Mouse (Mus musculus): ENCODE data around the gene Arid1b.
"Not testable (repeated sequence)": the region's sequence is repeated elsewhere in the genome, so short reads cannot be mapped to it uniquely, and the experiment has no call there.

Arid1b gene

DNA sequence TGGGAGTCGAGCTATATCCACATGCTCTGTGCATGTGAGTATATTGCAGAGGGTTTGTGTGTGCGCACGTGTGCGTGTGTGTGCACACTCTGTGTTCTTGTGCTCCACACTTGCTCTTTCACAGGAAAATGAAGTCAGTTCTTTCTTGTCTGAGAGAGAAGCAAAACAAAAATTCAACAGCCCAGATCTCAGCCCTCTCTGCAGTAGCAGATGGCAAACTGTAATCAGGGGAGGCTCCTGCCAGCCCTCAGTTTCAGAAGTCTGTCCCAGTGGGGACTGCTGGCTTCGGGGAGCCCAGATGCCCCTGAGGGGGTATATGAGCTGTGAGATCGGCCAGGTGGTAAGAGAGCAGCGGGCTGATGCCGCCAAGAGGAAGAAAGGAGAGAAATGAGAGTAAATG, 90.0 kb downstream of the Arid1b start:
- in situ Hi-C loops (cut with MseI, MboI): no loop called here

DNA sequence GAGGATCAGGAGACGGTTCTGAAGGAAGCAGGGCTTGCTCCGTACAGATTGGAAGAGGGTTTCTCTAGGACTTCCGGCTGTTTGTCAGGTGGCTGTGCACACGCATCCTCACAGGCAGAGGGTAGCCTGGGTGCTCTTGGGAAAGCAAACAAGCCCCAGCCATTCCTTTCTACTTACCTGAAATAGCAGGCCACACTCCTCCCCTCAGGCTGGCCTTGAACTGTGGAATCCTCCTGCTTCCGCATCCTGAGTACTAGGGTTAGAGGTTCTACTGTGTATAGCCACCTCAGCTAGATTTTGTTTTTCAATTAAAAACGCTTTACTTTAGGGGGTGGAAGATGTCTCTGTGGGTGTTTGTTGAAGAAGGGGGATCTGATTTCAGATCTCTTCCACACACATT, 90.9 kb downstream of the Arid1b start:
- in situ Hi-C loops (cut with MseI, MboI): no loop called here

DNA sequence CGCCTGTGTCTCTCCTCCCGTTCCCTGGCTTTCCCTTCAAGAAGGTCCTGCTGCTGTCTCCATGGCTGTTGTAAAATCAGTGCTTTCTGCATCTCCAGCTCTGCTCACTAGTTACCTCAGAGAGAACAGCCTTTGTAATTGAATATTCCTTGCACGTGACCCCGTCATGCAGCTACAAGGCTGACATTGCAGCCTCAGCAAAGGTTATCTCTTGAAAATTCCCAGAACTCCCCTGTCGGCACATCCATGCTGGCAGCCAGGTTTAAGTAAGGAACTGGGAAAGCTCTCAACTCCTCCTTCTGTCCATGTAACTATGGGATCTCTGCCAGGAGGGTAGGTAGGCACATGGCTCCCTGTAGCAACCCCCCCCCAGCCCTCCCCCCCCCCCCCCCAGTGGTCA, 91.8 kb downstream of the Arid1b start:
- in situ Hi-C loops (cut with MseI, MboI): no loop called here

DNA sequence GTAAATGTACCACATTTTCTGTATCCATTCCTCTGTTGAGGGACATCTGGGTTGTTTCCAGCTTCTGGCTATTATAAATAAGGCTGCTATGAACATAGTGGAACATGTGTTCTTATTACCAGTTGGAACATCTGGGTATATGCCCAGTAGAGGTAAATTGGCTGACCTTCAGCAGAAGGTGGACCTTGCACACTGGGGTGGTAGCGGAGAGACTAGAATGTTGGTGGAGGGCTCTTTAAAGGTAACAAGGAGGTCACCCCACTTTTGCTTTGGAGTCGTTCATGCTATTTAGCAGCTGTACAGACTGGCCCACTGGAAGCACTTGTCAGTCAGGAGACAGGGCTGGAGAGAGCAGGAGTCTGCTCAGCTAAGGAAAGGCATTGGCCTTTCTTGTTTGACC, 94.1 kb downstream of the Arid1b start:
- in situ Hi-C loops (cut with MseI, MboI): not testable (repeated sequence)

DNA sequence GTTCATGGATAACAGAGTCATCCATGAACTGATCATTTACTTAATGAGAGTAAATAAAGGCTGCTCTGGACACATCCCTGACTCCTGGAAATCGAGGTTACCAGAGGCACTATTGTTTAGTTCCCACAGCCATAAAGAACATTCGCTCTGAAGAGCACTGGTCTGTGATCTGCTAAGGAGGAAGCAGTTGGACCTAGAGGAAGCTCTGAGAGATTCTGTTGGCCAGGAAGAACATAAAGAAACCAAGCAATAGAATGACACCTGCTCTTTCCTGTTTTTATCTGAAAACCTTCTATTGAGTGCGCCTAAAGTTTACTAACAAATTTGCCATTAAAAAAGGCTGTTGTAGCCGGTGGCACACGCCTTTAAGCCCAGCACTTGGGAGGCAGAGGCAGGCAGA, 94.7 kb downstream of the Arid1b start:
- in situ Hi-C loops (cut with MseI, MboI): no loop called here

DNA sequence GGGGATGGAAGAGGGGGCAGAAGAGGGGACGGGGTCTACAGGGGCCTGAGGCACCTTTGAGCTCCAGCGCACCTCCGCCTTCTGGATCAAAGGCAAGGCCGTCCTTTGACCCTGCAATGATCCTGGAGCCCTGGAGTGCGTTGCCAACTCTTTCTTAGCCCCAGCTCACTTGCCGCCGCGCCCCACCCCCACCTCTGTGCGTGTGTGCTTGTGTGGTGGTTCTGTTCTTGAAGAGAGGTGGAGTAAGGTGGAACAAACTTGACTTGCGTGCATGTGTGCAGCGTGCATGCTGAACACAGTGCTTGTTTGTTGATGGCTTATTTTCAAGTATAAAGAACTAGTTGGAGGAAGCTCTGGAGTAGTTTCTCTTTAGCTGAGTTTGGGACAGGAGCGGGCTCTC, 95.4 kb downstream of the Arid1b start:
- in situ Hi-C loops (cut with MseI, MboI): no loop called here

DNA sequence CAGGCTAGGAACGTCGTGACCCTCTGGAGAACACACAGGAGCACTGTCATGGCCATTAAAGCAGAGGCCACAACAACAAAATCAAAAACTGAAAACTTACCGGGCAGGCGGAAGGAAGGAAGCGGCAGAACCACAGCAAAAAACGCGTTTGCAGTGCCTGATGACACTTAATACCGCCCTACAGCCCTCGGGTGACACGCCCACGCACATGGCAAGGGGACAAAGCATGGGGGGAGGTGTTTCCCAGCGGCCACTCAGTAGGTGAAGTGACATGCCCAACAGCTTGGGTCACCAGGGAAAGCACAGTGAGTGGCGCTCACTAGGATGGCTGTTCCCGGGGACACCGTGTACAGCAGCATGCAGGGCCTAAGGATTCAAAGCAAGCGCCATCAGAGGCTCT, 97.4 kb downstream of the Arid1b start:
- in situ Hi-C loops (cut with MseI, MboI): no loop called here

DNA sequence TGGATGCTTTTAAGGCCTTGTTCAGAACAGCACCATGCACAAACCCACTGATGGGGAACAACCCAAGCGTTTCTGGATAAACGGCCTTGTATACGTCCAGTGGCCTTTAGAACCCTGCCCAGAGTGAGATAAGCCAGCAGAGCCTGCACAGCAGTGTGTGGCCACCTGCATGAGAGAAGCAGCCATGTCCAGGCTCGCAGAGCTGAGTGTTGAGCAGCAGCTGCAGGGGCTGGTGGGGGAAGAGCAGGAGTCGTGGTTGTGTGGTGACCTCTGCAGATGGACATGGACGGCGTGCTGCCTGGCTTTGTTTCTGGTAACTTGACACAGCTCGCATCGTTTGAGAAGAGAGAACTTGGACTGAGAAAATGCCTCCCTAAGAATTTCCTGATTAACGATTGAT, 97.8 kb downstream of the Arid1b start:
- in situ Hi-C loops (cut with MseI, MboI): no loop called here

DNA sequence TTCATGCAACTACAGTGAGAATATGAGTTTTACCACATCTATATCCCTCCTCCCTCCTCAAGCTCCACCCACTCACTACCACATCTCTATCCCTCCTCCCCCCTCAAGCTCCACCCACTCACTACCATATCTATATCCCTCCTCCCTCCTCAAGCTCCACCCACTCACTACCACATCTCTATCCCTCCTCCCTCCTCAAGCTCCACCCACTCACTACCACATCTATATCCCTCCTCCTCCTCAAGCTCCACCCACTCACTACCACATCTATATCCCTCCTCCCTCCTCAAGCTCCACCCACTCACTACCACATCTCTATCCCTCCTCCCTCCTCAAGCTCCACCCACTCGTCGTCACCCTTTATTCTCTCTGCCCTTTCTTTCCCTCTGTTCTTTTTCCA, 99.2 kb downstream of the Arid1b start:
- in situ Hi-C loops (cut with MseI, MboI): not testable (repeated sequence)

DNA sequence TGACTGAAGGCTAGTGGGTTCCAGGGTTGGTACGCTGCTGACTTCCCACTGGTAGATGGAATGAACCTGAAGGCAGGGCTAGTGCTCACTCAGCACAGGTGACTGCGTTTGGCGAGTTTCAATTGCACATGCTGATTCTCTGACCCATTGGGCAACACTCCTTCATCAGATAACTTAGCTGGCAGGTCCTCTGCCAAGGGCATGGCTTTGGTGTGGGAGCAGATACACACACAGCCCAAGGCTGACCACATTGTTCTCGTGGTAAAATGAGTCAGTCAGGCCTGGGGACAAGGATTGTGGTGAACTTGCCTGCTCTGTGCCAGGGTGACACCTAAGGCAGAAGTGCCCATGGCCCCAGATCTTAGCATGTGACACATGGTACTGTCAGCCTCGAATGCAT, 100.5 kb downstream of the Arid1b start:
- in situ Hi-C loops (cut with MseI, MboI): no loop called here

DNA sequence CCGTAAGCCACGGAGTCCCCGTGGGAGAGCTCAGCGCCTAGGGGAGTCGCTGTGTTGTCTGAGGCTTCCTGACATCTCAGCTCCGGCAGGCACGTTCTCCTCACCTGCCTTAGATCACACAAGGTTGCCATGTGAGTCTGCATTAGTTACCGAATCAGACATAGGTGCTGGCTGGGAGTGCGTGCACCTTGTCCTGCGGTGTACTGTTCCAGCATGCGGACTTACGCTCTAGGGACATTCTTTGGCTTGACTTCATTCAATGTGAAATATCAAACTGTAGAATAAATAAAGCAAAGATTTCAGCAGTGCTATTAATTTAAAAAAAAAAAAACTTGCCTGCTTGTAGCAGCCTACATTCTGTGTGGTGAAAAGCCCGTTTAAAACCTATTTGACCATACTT, 101.6 kb downstream of the Arid1b start:
- in situ Hi-C loops (cut with MseI, MboI): no loop called here

DNA sequence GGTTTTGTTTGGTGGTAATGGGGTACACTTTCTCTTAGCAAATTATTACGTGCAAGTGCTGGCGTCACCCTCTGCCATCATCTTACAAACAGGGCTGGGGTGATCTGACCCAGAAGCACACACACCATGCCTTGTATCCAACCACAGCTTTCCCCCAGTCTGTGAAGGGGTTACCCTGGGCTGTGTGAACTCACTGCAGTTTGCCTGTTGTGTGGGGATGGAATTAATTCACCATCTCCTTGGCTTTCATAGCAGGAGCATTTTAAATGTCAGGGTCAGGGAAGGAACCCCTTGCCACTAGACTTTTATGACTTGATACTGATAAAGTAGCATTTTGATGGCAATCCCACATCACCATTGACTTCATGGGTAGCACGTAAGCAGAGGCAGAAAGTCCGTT, 102.9 kb downstream of the Arid1b start:
- in situ Hi-C loops (cut with MseI, MboI): no loop called here

DNA sequence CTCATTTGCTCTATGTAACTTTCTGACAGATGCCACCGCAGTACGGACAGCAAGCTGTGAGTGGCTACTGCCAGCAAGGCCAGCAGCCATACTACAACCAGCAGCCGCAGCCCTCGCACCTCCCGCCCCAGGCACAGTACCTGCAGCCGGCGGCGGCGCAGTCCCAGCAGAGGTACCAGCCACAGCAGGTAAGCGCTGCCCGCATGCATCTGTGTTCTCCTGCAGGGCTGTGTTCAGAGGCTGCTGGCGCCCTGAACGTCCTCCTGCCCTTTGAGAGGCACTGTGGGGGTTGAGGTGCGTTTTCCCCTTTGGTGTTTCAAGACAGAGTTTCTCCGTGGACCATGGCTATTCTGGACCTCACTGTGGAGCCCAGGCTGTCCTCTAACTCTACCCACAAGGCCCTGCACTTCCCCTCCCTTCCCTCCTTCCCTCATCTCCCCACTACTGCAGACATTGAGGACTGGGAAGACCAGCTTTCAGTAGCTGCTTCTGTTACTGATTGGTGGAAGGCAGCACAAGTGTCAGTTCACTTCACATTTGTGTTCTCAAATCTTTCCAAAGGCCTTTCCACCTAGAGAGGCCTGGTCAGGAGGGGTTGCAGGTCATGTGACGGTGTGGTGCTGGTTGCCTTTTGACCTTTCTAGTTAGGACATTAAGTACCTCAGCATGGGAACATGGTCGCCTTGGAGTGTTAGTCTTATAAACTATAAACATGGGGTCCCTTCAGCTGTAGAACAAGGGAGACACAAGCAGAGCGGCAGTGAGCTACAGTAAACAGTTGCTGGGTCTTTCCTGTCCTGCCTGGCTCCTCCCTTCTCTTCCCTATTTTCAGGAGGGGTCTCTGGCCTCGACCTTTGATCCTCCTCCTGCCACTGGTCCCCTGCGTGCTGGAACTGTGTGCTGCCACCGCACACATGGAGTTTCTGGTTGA, 103.7 kb downstream of the Arid1b start:
- in situ Hi-C loops (cut with MseI, MboI): no loop called here

DNA sequence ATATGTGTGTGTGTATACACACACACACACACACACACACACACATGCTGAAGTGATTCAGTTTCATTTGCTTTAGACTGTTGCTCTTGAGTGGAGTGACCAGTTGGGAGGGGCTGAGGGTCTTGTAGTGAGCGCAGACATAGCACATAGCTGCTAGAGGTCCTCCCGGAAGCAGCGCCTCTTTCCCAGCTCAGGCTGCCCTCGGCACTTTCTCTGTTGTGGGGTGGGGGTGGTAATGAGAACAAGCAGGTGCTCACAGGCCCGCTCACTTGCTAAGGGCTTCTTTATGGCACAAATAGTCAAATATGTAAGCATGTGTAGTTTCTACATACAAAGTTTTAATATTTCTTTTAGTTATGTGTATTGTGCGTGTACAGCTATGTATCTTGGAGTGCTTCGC, 104.6 kb downstream of the Arid1b start:
- in situ Hi-C loops (cut with MseI, MboI): no loop called here

DNA sequence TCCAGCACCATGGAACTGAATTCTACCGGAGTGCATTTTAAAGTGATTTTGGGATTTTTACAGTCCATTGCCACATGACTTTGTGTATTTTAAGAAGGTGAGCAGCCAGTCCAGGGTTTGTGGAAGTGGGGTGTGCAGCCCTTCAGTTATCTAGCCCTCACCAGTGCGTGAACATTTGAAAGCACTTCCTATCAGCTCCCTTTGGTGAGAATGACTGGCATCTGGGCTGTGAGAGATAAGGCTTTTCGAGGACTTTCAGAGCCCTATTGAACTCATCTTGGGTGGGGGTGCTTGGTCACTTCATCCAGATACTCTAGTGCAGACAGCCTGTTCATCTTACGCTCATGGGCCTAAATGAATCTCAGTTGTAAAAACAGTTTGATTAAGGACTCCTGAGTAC, 105.1 kb downstream of the Arid1b start:
- in situ Hi-C loops (cut with MseI, MboI): no loop called here

DNA sequence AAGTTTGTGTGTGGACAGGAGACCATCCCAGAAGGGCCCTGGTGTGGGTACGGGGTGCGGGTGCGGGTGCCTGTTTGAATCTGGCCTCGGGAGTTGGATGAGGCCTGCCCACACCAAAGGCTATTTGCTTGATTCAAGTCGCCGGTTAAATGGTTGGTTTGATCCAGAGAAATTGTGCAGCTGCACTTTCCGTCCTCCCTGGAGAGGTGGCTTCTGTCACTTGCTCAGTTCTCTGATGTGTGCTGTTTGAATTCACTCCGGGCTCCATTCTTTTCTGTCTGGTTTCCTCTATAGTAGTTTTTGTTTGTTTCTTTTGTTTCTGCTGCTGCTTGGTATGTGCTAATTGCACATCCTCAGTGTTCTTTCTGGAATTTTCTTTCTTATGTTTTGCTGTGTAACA, 107.0 kb downstream of the Arid1b start:
- in situ Hi-C loops (cut with MseI, MboI): no loop called here

DNA sequence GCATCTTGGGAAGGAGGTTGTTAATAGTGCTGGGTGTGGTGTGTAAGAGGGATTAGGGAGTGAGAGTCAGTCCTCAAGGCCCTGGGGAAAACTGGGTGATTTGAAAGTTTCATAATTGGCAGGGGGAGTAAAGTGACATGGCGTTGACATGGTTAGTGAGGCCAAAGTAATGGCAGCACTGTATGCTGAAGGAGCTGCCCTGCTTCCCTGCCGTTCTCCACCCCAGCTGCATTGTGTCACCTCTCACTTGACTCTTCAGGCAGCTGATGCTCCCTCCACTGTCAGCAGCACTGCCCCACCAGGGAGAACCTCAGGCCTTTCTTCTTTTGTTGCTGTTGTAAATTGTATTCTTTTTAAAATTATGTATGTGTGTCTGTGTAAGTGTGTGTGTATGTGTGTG, 107.8 kb downstream of the Arid1b start:
- in situ Hi-C loops (cut with MseI, MboI): no loop called here

DNA sequence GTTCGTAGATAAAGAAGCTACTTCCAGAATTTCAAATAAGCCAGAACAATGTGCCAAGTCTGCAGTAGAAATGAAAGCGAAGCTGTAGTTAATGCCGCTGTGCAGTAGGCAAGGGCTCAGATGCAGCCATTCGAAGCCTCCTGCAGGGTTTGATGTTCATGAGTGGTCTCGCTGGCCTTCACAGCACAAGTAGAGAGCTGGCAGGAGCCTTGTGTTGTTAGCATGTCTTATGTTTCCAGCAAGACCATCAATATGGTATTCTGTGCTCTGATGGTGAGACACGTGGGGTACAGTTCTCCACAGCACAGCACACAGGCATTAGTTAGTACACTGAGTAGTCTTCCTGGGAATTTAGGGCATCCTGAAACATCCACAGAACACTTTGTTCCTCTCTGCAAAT, 111.6 kb downstream of the Arid1b start:
- in situ Hi-C loops (cut with MseI, MboI): no loop called here

DNA sequence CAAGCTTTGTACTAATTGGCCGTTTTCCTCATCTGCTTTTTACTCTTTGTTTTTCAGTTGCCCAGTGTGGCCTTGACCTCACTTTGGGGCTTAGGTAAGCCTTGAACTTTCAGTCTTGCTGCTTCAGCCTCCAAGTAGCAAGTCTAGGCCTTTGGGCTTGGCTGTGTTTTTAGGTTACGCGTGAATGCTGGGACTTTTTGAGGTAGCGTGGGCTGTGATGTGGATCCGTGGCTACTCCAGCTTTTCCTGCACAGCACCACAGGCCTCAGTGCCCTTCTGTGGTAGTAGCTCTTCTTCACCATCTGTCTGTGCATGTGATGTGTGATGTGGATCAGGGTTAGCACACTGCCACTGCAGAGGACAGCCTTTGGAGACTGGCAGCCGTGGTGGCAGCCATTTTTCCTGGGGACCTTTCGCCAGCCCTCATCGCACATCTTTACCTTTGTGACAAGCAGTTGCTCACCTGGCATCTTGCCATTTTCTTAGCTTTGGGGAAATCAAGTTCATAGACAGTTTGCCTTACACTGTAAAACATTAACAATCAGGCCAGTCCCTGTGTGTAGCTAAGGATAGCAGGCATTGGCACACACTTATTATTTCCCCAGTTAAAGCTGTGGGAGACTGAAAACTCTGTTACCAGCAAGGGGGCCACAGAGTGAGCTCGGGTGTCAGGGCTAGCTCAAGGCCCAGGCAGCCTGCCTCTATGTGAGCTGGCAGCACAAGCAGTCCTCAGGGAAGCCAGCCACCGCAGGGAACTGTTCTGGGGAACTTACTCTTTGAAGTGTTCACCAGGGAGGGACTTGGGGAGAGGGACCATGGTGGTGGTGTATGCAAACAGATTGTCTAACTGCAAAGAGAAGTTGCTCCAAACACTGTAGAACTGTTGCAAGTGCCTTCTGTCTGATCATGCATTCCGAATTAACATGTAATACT, 112.4 kb downstream of the Arid1b start:
- in situ Hi-C loops (cut with MseI, MboI): no loop called here

DNA sequence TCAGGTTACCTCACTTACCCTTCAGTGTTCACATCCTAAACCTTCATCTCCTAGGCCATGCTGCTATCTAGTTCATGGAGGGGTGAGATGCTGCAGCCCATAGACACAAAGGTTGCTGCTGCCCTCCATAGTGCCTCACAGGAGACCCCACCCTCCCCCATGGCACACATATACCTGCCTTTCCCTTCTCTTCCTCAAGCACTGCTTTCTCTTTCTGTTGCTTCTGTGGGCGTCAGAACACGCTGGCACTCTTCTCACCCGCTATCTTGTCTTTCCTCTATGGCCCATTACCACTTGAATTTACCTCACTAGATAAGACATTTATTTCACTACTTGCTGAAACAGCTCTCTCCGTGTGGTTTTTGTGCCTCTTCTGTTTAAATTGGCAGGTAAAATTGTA, 113.4 kb downstream of the Arid1b start:
- in situ Hi-C loops (cut with MseI, MboI): no loop called here

DNA sequence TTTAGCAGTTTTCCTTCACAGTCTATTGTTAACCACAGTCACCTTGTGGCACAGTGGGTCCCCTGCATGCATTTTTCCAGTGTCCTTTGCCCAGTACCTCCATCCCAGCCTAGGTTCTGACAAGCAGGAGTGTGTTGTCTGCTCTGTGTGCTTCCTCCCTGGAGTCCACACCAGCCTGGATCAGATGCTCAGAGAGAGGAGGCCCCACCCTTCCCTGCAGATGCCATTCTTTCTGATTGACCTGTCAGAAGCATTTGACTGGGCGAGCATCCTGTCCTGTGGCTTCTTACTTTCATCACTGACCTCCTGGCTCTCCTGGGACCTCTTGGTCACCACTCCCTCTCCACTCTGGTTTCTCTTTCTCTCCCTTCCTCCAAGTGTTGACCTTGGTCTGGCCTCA, 113.9 kb downstream of the Arid1b start:
- in situ Hi-C loops (cut with MseI, MboI): no loop called here

DNA sequence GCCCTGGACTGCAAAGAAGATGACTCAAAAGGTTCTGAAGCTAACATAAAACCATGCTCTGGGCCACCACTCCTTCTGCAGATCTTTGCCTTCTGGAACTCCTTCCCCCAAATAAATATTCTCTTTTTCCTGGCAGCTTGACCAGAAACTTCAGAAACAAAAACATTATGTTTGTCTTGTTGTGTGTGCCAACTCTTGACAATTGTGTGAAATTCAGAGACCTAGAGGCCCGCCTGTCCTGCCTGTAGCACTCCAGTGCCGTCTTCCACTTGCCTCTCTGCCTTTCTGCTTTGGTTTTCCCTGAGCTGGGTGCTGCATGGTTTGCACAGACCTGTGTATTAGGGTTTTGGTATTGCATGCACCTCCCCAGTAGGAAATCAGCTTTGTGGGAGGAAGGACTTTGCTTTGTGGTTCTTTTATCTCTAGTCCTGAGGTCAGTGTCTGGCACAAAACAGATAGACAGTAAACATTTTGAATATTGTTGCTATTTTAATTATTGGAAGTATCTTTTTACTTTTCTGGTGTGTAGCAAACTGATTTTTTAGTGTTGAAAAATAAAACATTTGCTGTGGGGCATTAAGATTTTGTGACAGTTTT, 114.5 kb downstream of the Arid1b start:
- in situ Hi-C loops (cut with MseI, MboI): no loop called here

Measured in mouse trophoblast stem cell (cell line).